In the genomic region with DNA sequence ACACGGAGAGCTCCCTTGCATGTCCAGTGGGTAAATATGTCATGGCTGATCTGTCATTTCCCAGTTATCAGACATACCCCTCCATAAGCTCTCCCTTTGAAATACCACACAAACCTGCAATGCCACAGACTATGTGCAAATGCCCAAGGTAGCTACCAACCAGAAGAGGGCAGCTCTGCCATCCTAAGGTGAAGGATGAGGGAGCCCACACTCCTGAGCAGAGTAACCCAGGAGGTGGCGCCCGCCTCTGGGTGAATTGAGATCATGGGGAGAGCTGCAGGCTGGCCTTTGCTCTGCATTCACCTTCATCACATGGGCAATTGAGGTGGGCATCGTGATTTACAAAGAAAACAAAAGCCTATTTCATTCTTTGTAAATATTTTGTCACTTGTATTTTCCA, we compare ENCODE assay signal across 10 mouse cellular contexts. TPM values are rescaled to one million over a fixed set of nuclear protein-coding genes. Genes with fewer than 3 reads are reported as not detected.
DNase-seq lines count a peak whose midpoint lies in the region; ATAC-seq and TF ChIP-seq lines count a peak whose summit lies in the region.
"Had no signal": no experiment of that assay in that cellular context is flagged by ENCODE, and none has a peak within 500 bp of the region (broad histone marks: within the 10 kb centered on the region; RNA-seq: fewer than 3 reads in every experiment).

No protein-coding gene starts in this region.

- no peaks in the 10 kb centered on the region for H3K36me3 ChIP-seq in heart, adult 2 months (ENCODE audit: control insufficient read depth, insufficient read depth, low read length)
- H3K36me3 ChIP-seq in MEL (ENCODE audit: control insufficient read depth in 1 of 2, insufficient read depth in 2 of 2, low read length in 2 of 2): peaks cover 0 to 6% of the 10 kb centered on the region in 2 experiments; a peak in 2 of 4 replicates
- H3K36me3 ChIP-seq in midbrain, embryonic 10.5 days: no peaks in the 10 kb centered on the region
- H3K36me3 ChIP-seq: heart, embryonic 13.5 days; midbrain, embryonic 12.5 days had no signal

- no peaks in the 10 kb centered on the region for H3K9me3 ChIP-seq in MEL (replicated peaks; ENCODE audit: insufficient read depth, low read length)
- no peaks in the 10 kb centered on the region for H3K9me3 ChIP-seq in midbrain, embryonic 10.5 days (replicated peaks)
- H3K9me3 ChIP-seq: heart, embryonic 13.5 days; midbrain, embryonic 12.5 days had no signal

- peak; percentile 63 to 76 for DNase-seq in heart, adult 2 months
- no peak for DNase-seq in heart, adult 8-10 months (ENCODE audit: low spot score)
- DNase-seq in MEL (ENCODE audit: low read depth, low spot score): peak; percentile 60
- peak; percentile 66 for DNase-seq in cerebellum, adult 9-11 months
- peak; percentile 80 to 85 for DNase-seq in lung, adult 18-20 months
- peak; percentile 34 for DNase-seq in right cerebral cortex, postnatal 4 days
- no peak for DNase-seq in midbrain, embryonic 10.5 days (ENCODE audit: low spot score)

- H3K79me2 ChIP-seq in heart, adult 2 months (replicated peaks; ENCODE audit: control insufficient read depth, insufficient read depth, low read length): no peaks in the 10 kb centered on the region; the same call in 1 of the 2 replicates
- peaks cover 4% of the 10 kb centered on the region for H3K79me2 ChIP-seq in MEL (ENCODE audit: control insufficient read depth, insufficient read depth, low read length, poor library complexity)

- TF ChIP-seq CTCF in heart, adult 2 months (IDR thresholded peaks at IDR 0.05): peak; percentile 84
- peak; percentile 30 to 96 (median 65); a peak in 5 of 6 replicates for TF ChIP-seq CTCF in MEL (IDR thresholded peaks at IDR 0.05 in 2 of 3, conservative IDR thresholded peaks at IDR 0.05 in 1 of 3; ENCODE audit: control insufficient read depth in 1 of 3, insufficient read depth in 1 of 3, low read depth in 2 of 3, low read length in 3 of 3, poor library complexity in 1 of 3, severe bottlenecking in 1 of 3)

- ATAC-seq in inflammation-experienced regulatory T-cells, adult 6 months: peak; percentile 44

- no peak overlapping the region for H3K27ac ChIP-seq in heart, adult 2 months
- no peak overlapping the region for H3K27ac ChIP-seq in MEL (ENCODE audit: control insufficient read depth, low read depth, low read length)
- no peak overlapping the region for H3K27ac ChIP-seq in midbrain, embryonic 10.5 days (replicated peaks)
- H3K27ac ChIP-seq: heart, embryonic 13.5 days; midbrain, embryonic 12.5 days had no signal

- no peaks in the 10 kb centered on the region for H3K27me3 ChIP-seq in heart, adult 2 months (ENCODE audit: control insufficient read depth, insufficient read depth, low read length)
- H3K27me3 ChIP-seq in MEL (ENCODE audit: control insufficient read depth in 1 of 2, insufficient read depth in 2 of 2, low read length in 2 of 2): peaks cover 0 to 1% of the 10 kb centered on the region in 2 experiments; a peak in 1 of 4 replicates
- H3K27me3 ChIP-seq in midbrain, embryonic 10.5 days (ENCODE audit: low read depth, poor library complexity, severe bottlenecking): no peaks in the 10 kb centered on the region
- H3K27me3 ChIP-seq: heart, embryonic 13.5 days; midbrain, embryonic 12.5 days had no signal

- intact Hi-C loops in heart, adult 2 months (cut with DNase I): loop anchor here (1.0 to 2.0 kb wide), 3 partner anchors 40 to 96 kb away; a partner anchor contains a TSS

- WGBS in heart, adult 2 months: 25% methylated on average over 4 of the region's 4 CpGs
- 32% methylated on average over 4 of the region's 4 CpGs for WGBS in midbrain, embryonic 10.5 days

- no peaks in the 10 kb centered on the region; the same call in 1 of the 2 replicates for H3K4me1 ChIP-seq in heart, adult 2 months (ENCODE audit: control insufficient read depth, insufficient read depth, low read length)
- peaks cover 7 to 8% of the 10 kb centered on the region in 2 experiments for H3K4me1 ChIP-seq in MEL (ENCODE audit: control insufficient read depth in 1 of 2, insufficient read depth in 2 of 2, low read length in 2 of 2)
- peaks cover 18% of the 10 kb centered on the region for H3K4me1 ChIP-seq in midbrain, embryonic 10.5 days

- H3K4me3 ChIP-seq in heart, adult 2 months: no peak overlapping the region
- no peak overlapping the region for H3K4me3 ChIP-seq in MEL (ENCODE audit: control insufficient read depth in 1 of 2, insufficient read depth in 1 of 2, low read depth in 2 of 2, low read length in 2 of 2)
- H3K4me3 ChIP-seq in midbrain, embryonic 10.5 days: no peak overlapping the region
- H3K4me3 ChIP-seq: heart, embryonic 13.5 days; midbrain, embryonic 12.5 days had no signal

- no peak for TF ChIP-seq POLR2A in heart, adult 2 months (IDR thresholded peaks at IDR 0.05; ENCODE audit: insufficient read depth, low read depth, low read length)
- no peak for TF ChIP-seq POLR2A in MEL (IDR thresholded peaks at IDR 0.05; ENCODE audit: control insufficient read depth in 1 of 2, insufficient read depth in 1 of 2, low read depth in 1 of 2, low read length in 2 of 2, poor library complexity in 1 of 2)

- peak; percentile 63 for TF ChIP-seq RAD21 in MEL (IDR thresholded peaks at IDR 0.05; ENCODE audit: low read depth, low read length)

- H3K9ac ChIP-seq in heart, adult 2 months (ENCODE audit: low read depth, low read length): no peak overlapping the region
- no peak overlapping the region for H3K9ac ChIP-seq in MEL (ENCODE audit: control insufficient read depth, low read depth, low read length, poor library complexity, severe bottlenecking)
- H3K9ac ChIP-seq: heart, embryonic 13.5 days; midbrain, embryonic 12.5 days had no signal

- TF ChIP-seq EP300 in heart, adult 2 months (IDR thresholded peaks at IDR 0.05; ENCODE audit: insufficient read depth, low read depth, low read length): peak; percentile 81; the same call in 1 of the 2 replicates
- TF ChIP-seq EP300 in MEL (IDR thresholded peaks at IDR 0.05; ENCODE audit: low read depth in 1 of 2, low read length in 2 of 2): no peak

TF ChIP-seq in MEL, 35 proteins besides CTCF, POLR2A, EP300 and RAD21 (continues in another document):
- TF ChIP-seq USF2 (IDR thresholded peaks at IDR 0.05; ENCODE audit: borderline replicate concordance in 1 of 2, insufficient read depth in 1 of 2, low read depth in 1 of 2, low read length in 2 of 2): no peak
- TF ChIP-seq ZC3H11A (IDR thresholded peaks at IDR 0.05; ENCODE audit: low read depth, low read length): peak; percentile 81
- TF ChIP-seq GABPA (IDR thresholded peaks at IDR 0.05; ENCODE audit: low read depth, low read length): no peak
- TF ChIP-seq ZNF384 (IDR thresholded peaks at IDR 0.05; ENCODE audit: low read depth, low read length): peak; percentile 61
- no peak for TF ChIP-seq MAX (IDR thresholded peaks at IDR 0.05; ENCODE audit: low read length)
- TF ChIP-seq POLR2AphosphoS2 (IDR thresholded peaks at IDR 0.05; ENCODE audit: low read length): no peak
- TF ChIP-seq MAZ (IDR thresholded peaks at IDR 0.05; ENCODE audit: low read depth, low read length): peak; percentile 77; the same call in 1 of the 2 replicates
- no peak for TF ChIP-seq GATA1 (IDR thresholded peaks at IDR 0.05; ENCODE audit: low read depth, low read length)
- no peak for TF ChIP-seq USF1 (IDR thresholded peaks at IDR 0.05; ENCODE audit: low read depth, low read length)
- no peak for TF ChIP-seq TAL1 (IDR thresholded peaks at IDR 0.05; ENCODE audit: low read length)
- TF ChIP-seq KAT2A (conservative IDR thresholded peaks at IDR 0.05; ENCODE audit: low read depth, low read length): no peak
- no peak for TF ChIP-seq NELFE (IDR thresholded peaks at IDR 0.05; ENCODE audit: low read depth, low read length)
- no peak for TF ChIP-seq BHLHE40 (IDR thresholded peaks at IDR 0.05; ENCODE audit: borderline replicate concordance, low read depth, low read length)
- no peak for TF ChIP-seq RCOR1 (IDR thresholded peaks at IDR 0.05; ENCODE audit: low read depth, low read length)
- TF ChIP-seq MXI1 (IDR thresholded peaks at IDR 0.05; ENCODE audit: low read depth, low read length): 0 out of 2 replicates have a peak, but pooled peaks have one; percentile 54
- TF ChIP-seq NRF1 (IDR thresholded peaks at IDR 0.05; ENCODE audit: insufficient read depth, low read depth, low read length, poor library complexity, severe bottlenecking): 0 out of 2 replicates have a peak, but pooled peaks have one; percentile 22
- TF ChIP-seq E2F4 (IDR thresholded peaks at IDR 0.05; ENCODE audit: borderline replicate concordance, low read depth, low read length): no peak
- no peak for TF ChIP-seq UBTF (IDR thresholded peaks at IDR 0.05; ENCODE audit: borderline replicate concordance, insufficient read depth, low read depth, low read length)

RNA-seq across cellular contexts. Expression of a gene that starts 4.5 kb away (rescaled TPM):
- total RNA-seq in heart, adult 2 months (2021): 10 to 100 TPM; 22.3 to 25.1 TPM
- 22.4 and 29.3 TPM in 2 replicates for polyA plus RNA-seq in heart, adult 2 months (2012; rRNA removed)
- total RNA-seq in heart, adult 8-10 months (2022): 10 to 100 TPM; 22.9 to 28.1 (median 24.6) TPM
- total RNA-seq in MEL (2012; rRNA removed): 90.6 and 105 TPM in 2 replicates
- polyA plus RNA-seq in MEL (2012; ENCODE audit: insufficient read depth in 1 of 2, insufficient read length in 2 of 2, low read depth in 1 of 2, low replicate concordance in 2 of 2, missing spikeins in 1 of 2): 100 to 1,000 TPM in 1 of 2 experiments, not detected in 1; 159 TPM
- 10 to 100 TPM; 20.2 to 32.0 (median 30.5) TPM for polyA plus RNA-seq in inflammation-experienced regulatory T-cells, adult 6 months (2017; shearing (Covaris generic))
- polyA plus RNA-seq in midbrain, embryonic 10.5 days (2016; fragmentation: Nextera tagmentation; extraction: Ambion mirVana): 51.6 and 58.2 TPM in 2 replicates

RNA-seq across cellular contexts. Expression of a gene that starts 9.3 kb away (rescaled TPM):
- total RNA-seq in heart, adult 2 months (2021): 10 to 100 TPM; 34.9 to 37.5 TPM
- 34.8 and 37.4 TPM in 2 replicates for polyA plus RNA-seq in heart, adult 2 months (2012; rRNA removed)
- 10 to 100 TPM; 30.4 to 38.2 (median 36.1) TPM for total RNA-seq in heart, adult 8-10 months (2022)
- total RNA-seq in MEL (2012; rRNA removed): 27.7 and 29.8 TPM in 2 replicates
- 10 to 100 TPM; 62.5 to 69.7 TPM for polyA plus RNA-seq in MEL (2012; ENCODE audit: insufficient read depth in 1 of 2, insufficient read length in 2 of 2, low read depth in 1 of 2, low replicate concordance in 2 of 2, missing spikeins in 1 of 2)
- polyA plus RNA-seq in inflammation-experienced regulatory T-cells, adult 6 months (2017; shearing (Covaris generic)): 1 to 10 TPM; 5.0 to 8.6 (median 6.8) TPM
- 17.7 and 22.0 TPM in 2 replicates for polyA plus RNA-seq in midbrain, embryonic 10.5 days (2016; fragmentation: Nextera tagmentation; extraction: Ambion mirVana)

RNA-seq across cellular contexts. Expression of a gene that starts 28.7 kb away (rescaled TPM):
- total RNA-seq in heart, adult 2 months (2021): 10 to 100 TPM; 21.8 to 24.3 TPM
- 26.7 and 27.4 TPM in 2 replicates for polyA plus RNA-seq in heart, adult 2 months (2012; rRNA removed)
- 10 to 100 TPM; 21.6 to 29.6 (median 26.3) TPM for total RNA-seq in heart, adult 8-10 months (2022)
- 0.88 and 1.8 TPM in 2 replicates for total RNA-seq in MEL (2012; rRNA removed)
- 1 to 10 TPM in 1 of 2 experiments, not detected in 1; 3.0 TPM for polyA plus RNA-seq in MEL (2012; ENCODE audit: insufficient read depth in 1 of 2, insufficient read length in 2 of 2, low read depth in 1 of 2, low replicate concordance in 2 of 2, missing spikeins in 1 of 2)
- 1 to 10 TPM; 7.2 to 8.8 (median 7.3) TPM for polyA plus RNA-seq in inflammation-experienced regulatory T-cells, adult 6 months (2017; shearing (Covaris generic))
- 20.5 and 22.7 TPM in 2 replicates for polyA plus RNA-seq in midbrain, embryonic 10.5 days (2016; fragmentation: Nextera tagmentation; extraction: Ambion mirVana)

Comparison
In these comparisons a context has a peak if more than half of its experiments do, and no peak if none do; other contexts are left out.
1. DNase-seq: peak in heart, adult 2 months (2 of 2), MEL (single experiment), cerebellum, adult 9-11 months (single experiment), lung, adult 18-20 months (2 of 2) and right cerebral cortex, postnatal 4 days (single experiment); none in heart, adult 8-10 months (single experiment) and midbrain, embryonic 10.5 days (single experiment).